ENCODE assay signal across 19 mouse cellular contexts in genomic region chr13:112743647-112744046, GRCm38 (mm10). TPM values are rescaled to one million over a fixed set of nuclear protein-coding genes. Genes with fewer than 3 reads are reported as not detected.
DNase-seq lines count a peak whose midpoint lies in the region; ATAC-seq and TF ChIP-seq lines count a peak whose summit lies in the region.
"Had no signal": no experiment of that assay in that cellular context is flagged by ENCODE, and none has a peak within 500 bp of the region (broad histone marks: within the 10 kb centered on the region; RNA-seq: fewer than 3 reads in every experiment).

No protein-coding gene starts in this region.

- no peak for TF ChIP-seq CTCF in kidney, postnatal 0 days (IDR thresholded peaks at IDR 0.05; ENCODE audit: low read depth)
- no peak for TF ChIP-seq CTCF in lung, postnatal 0 days (IDR thresholded peaks at IDR 0.05)
- no peak for TF ChIP-seq CTCF in lung, adult 2 months (IDR thresholded peaks at IDR 0.05; ENCODE audit: insufficient read depth, low read length)

- no peak for TF ChIP-seq EP300 in lung, postnatal 0 days (IDR thresholded peaks at IDR 0.05)

- H3K27me3 ChIP-seq in heart, embryonic 16.5 days (ENCODE audit: control insufficient read depth, insufficient read depth, low read length): no peaks in the 10 kb centered on the region
- no peaks in the 10 kb centered on the region for H3K27me3 ChIP-seq in kidney, postnatal 0 days (ENCODE audit: insufficient read depth, low read length)
- no peaks in the 10 kb centered on the region for H3K27me3 ChIP-seq in lung, postnatal 0 days (replicated peaks; ENCODE audit: insufficient read depth, low read length)
- H3K27me3 ChIP-seq: embryonic facial prominence, embryonic 13.5 days; neural tube, embryonic 13.5 days; Patski had no signal

- no peak overlapping the region for H3K4me2 ChIP-seq in heart, embryonic 16.5 days (ENCODE audit: low read depth, low read length)
- no peak overlapping the region for H3K4me2 ChIP-seq in kidney, postnatal 0 days (ENCODE audit: low read length)
- no peak overlapping the region for H3K4me2 ChIP-seq in lung, postnatal 0 days (replicated peaks; ENCODE audit: low read depth, low read length)
- H3K4me2 ChIP-seq: embryonic facial prominence, embryonic 13.5 days; midbrain, embryonic 11.5 days; neural tube, embryonic 13.5 days had no signal

- no peak overlapping the region for H3K4me3 ChIP-seq in heart, embryonic 16.5 days (ENCODE audit: low read length)
- no peak overlapping the region for H3K4me3 ChIP-seq in kidney, postnatal 0 days (replicated peaks; ENCODE audit: low read depth, low read length)
- no peak overlapping the region for H3K4me3 ChIP-seq in lung, postnatal 0 days (ENCODE audit: low read depth, low read length)
- H3K4me3 ChIP-seq in lung, adult 2 months (replicated peaks; ENCODE audit: extremely low read depth, low read depth, low read length): no peak overlapping the region
- H3K4me3 ChIP-seq: embryonic facial prominence, embryonic 13.5 days; neural tube, embryonic 13.5 days had no signal

- no peak for ATAC-seq in heart, embryonic 16.5 days (replicated peaks; ENCODE audit: extremely low read depth, insufficient read depth, low FRiP score)
- 0 out of 2 replicates have a peak, but pooled peaks have one; percentile 65 for ATAC-seq in kidney, postnatal 0 days (replicated peaks; ENCODE audit: low FRiP score, low read depth)
- ATAC-seq in lung, postnatal 0 days: peak; percentile 7
- no peak for ATAC-seq in cerebellum, adult (ENCODE audit: insufficient number of reproducible peaks, low FRiP score, low TSS enrichment)
- ATAC-seq: activated CD4-positive, CD25-positive, alpha-beta regulatory T cell, adult 4 months; forebrain, postnatal 0 days; Patski had no signal

- no peak for DNase-seq in heart, postnatal 4 days
- DNase-seq in kidney, postnatal 0 days (ENCODE audit: low spot score): no peak
- no peak for DNase-seq in kidney, postnatal 36 days
- no peak for DNase-seq in lung, postnatal 0 days (ENCODE audit: low spot score)
- DNase-seq in lung, adult 2 months: no peak
- DNase-seq in adrenal gland, postnatal 4 days (ENCODE audit: low spot score in 2 of 2): no peak
- DNase-seq: adrenal gland, postnatal 14 days; cerebellum, adult 8-10 months; forebrain, postnatal 0 days; layer of hippocampus, postnatal 36 days; thymus, postnatal 25 days had no signal

- no peaks in the 10 kb centered on the region for H3K4me1 ChIP-seq in heart, embryonic 16.5 days (ENCODE audit: control insufficient read depth, insufficient read depth, low read length)
- H3K4me1 ChIP-seq in kidney, postnatal 0 days (replicated peaks; ENCODE audit: insufficient read depth, low read length): peaks cover 9% of the 10 kb centered on the region
- H3K4me1 ChIP-seq in lung, postnatal 0 days (ENCODE audit: insufficient read depth, low read depth, low read length): peaks cover 3% of the 10 kb centered on the region; the same call in 1 of the 2 replicates
- H3K4me1 ChIP-seq in lung, adult 2 months (ENCODE audit: control insufficient read depth, insufficient read depth, low read length): peaks cover 10% of the 10 kb centered on the region
- H3K4me1 ChIP-seq: neural tube, embryonic 13.5 days had no signal

- no peaks in the 10 kb centered on the region for H3K9me3 ChIP-seq in heart, embryonic 16.5 days (replicated peaks; ENCODE audit: control insufficient read depth, low read length)
- no peaks in the 10 kb centered on the region for H3K9me3 ChIP-seq in kidney, postnatal 0 days (replicated peaks; ENCODE audit: low read length)
- no peaks in the 10 kb centered on the region for H3K9me3 ChIP-seq in lung, postnatal 0 days (ENCODE audit: low read length)
- H3K9me3 ChIP-seq: embryonic facial prominence, embryonic 13.5 days; neural tube, embryonic 13.5 days had no signal

- peak overlapping the region; percentile 78 for H3K27ac ChIP-seq in heart, embryonic 16.5 days (ENCODE audit: low read length)
- no peak overlapping the region; the same call in 1 of the 2 replicates for H3K27ac ChIP-seq in kidney, postnatal 0 days
- H3K27ac ChIP-seq in lung, postnatal 0 days (ENCODE audit: low read length): peak overlapping the region; percentile 81
- H3K27ac ChIP-seq: embryonic facial prominence, embryonic 13.5 days; macrophage; neural tube, embryonic 13.5 days had no signal

- no peak for TF ChIP-seq POLR2A in lung, adult 2 months (IDR thresholded peaks at IDR 0.05; ENCODE audit: borderline replicate concordance, extremely low read depth, low read depth, low read length)

- H3K9ac ChIP-seq in heart, embryonic 16.5 days (ENCODE audit: low read length): no peak overlapping the region
- H3K9ac ChIP-seq in kidney, postnatal 0 days (ENCODE audit: low read depth, low read length): no peak overlapping the region
- no peak overlapping the region for H3K9ac ChIP-seq in lung, postnatal 0 days (replicated peaks; ENCODE audit: low read depth)
- H3K9ac ChIP-seq: embryonic facial prominence, embryonic 13.5 days; forebrain, postnatal 0 days; neural tube, embryonic 13.5 days had no signal

- no peaks in the 10 kb centered on the region for H3K36me3 ChIP-seq in heart, embryonic 16.5 days (ENCODE audit: control insufficient read depth, insufficient read depth)
- H3K36me3 ChIP-seq in kidney, postnatal 0 days (ENCODE audit: insufficient read depth, low read length): no peaks in the 10 kb centered on the region
- H3K36me3 ChIP-seq in lung, postnatal 0 days (ENCODE audit: insufficient read depth, low read length): no peaks in the 10 kb centered on the region
- H3K36me3 ChIP-seq: embryonic facial prominence, embryonic 13.5 days; neural tube, embryonic 13.5 days had no signal

- 86% methylated on average over 4 of the region's 4 CpGs for WGBS in heart, embryonic 16.5 days
- WGBS in kidney, postnatal 0 days: 72% methylated on average over 4 of the region's 4 CpGs
- 65% methylated on average over 4 of the region's 4 CpGs for WGBS in lung, postnatal 0 days
- WGBS in lung, adult 2 months: 53% methylated on average over 4 of the region's 4 CpGs

RNA-seq across cellular contexts. Expression of gene Plpp1, which starts 56.9 kb away (rescaled TPM):
- 59.3 and 63.2 TPM in 2 replicates for polyA plus RNA-seq in heart, embryonic 16.5 days (2015; fragmentation: Nextera tagmentation; extraction: Ambion mirVana)
- 10 to 100 TPM; 72.2 to 78.2 TPM for total RNA-seq in heart, postnatal 4 days (2021)
- polyA plus RNA-seq in kidney, postnatal 0 days (2015; fragmentation: Nextera tagmentation; extraction: Ambion mirVana): 135 TPM in 2 replicates
- polyA plus RNA-seq in lung, postnatal 0 days (2015; fragmentation: Nextera tagmentation; extraction: Ambion mirVana): 247 and 292 TPM in 2 replicates
- polyA plus RNA-seq in lung, adult 2 months (2012; rRNA removed): 171 and 191 TPM in 2 replicates
- 100 to 1,000 TPM; 194 to 213 TPM for total RNA-seq in adrenal gland, postnatal 4 days (2021)

Comparison
In these comparisons a context has a peak if more than half of its experiments do, and no peak if none do; other contexts are left out.
1. ATAC-seq: peak in kidney, postnatal 0 days (single experiment) and lung, postnatal 0 days (single experiment); none in heart, embryonic 16.5 days (single experiment) and cerebellum, adult (single experiment).